Mouse (Mus musculus) CD4-positive helper T cell, adult 2 months (primary cell): ENCODE measurements around the gene H2afv.
"Not testable (repeated sequence)": the region's sequence is repeated elsewhere in the genome, so short reads cannot be mapped to it uniquely, and the experiment has no call there.

Experiments
- DNase-seq: peaks from one replicate; pipeline ENCODE4 v3.0.0-alpha.2; 2012; ENCODE audit warnings: low read depth, missing footprints, low spot score

The H2afv gene

GRCm38 (mm10) chr11:6415551-6416404 lies 28.5 kb downstream of the H2afv start:
- peak; percentile 98 for DNase-seq

DNA sequence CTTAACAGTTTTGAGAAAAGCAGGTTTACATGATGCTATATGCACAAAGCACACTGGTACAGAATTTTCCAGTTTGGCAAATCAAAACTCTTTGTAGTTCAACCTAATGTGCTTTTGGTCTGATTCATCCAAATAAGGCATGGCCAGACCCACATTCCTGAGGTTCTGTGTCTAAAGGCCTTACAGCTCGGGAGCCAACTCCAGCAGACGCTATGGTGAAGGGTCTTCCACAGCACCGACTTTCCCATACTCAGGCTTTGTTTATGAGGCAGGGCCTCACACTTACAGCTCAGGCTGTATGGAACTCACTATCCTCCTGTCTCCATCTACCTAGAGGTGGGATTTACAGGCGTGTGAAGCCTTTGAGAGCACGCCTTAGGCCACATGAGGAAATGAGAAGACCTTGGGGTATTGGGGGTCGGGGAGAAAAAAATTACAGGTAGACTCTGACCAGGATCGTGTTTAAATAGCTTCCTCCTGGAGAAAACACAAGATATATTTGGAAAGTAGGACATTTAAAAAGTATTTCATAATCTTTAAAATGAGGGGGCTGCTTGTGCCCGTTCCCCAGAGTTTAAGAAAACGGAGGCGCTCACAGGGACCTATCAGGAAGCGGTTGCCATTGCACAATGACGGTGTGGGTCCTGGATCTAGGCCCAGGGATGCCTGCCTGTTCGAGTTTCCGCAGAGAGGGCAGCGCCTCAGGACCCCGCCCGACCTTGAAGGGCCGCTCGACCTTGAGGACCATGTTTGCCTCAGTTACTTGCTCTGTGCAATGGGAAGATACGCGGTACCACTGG lies 29.3 kb downstream of the H2afv start, which contains the start of gene Ppia:
TSS of gene Ppia (plus strand) at position 693 of the 800 bp plus-strand sequence.
- DNase-seq = no peak

- DNase-seq = no peak
Measured at GRCm38 (mm10) chr11:6413264-6413663, 31.0 kb downstream of the H2afv start.

DNA sequence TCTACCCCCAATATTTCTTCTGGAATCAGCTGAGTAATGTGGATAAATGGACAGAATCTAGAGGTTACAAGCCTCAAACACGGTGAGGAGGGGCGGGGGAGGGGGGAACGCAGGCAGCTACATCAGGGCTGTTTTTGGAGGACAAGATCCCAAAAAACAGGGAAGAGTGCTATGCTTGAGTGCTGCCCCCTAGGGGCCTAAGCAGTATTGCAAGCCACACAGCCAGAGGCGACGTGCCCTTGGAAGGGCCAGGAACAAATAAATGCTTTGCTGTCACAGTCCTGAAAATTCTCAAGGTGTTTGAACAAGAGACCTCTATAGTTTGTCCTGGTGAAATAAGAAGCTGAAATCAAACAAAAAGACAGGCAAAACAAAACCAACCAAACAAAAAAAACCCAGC lies 32.6 kb downstream of the H2afv start:
- peak; percentile 64 for DNase-seq

DNA sequence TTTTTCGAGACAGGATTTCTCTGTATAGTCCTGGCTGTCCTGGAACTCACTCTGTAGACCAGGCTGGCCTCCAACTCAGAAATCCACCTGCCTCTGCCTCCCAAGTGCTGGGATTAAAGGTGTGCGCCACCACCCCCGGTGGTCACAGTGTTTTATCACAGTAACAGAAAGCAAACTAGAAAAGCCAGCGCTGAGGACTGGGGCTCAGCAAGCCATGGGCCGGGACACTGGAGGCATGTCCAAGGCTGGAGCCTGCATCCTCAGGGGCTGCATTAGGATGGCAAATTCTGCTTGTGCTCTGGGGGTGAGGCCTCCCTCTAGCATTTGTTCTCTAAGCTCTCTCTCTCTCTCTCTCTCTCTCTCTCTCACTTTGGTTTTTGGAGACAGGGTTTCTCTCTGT lies 33.5 kb downstream of the H2afv start:
- DNase-seq = not testable (repeated sequence)

DNA sequence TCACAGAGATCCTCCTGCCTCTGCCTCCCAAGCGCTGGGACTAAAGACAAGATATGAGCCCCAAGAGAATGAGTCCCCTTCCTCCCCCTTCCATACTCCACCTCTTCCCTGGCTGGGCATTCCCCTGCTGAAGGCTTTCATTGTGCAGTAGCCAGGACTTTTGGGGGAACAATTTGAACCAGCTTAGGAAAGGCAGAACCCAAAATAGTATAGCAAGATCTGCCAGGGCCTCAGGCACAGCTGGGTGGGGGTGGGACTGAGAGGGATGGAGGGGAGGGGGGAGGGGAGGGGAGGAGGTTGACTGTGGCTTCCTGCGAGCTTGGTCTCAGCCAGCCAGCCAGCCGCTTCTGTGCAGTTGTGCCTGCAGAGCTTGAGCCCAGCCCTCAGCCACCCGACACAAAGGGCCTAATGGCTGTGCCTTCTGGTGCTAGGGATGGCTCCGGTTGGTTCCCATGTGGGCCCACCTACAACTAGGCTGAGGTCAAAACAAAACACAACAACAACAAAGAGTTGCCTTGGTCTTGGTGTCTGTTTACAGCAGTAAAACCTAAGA lies 34.1 kb downstream of the H2afv start:
- DNase-seq = peak; percentile 64

DNA sequence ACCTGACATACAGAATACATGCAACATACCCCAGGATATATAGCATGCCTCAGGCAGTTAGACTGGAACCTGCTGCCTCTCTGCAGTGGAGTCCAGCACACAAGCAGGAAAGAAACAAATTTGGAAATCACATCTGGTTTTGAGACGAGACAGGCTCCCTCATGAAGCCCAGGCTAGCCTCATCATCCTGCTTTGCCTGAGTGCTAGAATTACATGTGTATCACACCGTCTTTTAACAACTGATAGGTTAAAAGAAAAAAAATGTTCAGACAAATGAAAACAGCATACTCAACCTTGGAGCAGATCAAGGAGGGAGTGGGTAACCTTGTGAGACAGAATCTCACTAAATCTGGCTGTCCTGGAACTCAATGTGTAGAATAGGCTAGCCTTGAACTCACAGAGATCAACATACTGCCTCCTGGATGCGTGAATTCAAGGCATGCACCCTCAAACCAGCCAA lies 37.1 kb downstream of the H2afv start:
- no peak for DNase-seq

DNA sequence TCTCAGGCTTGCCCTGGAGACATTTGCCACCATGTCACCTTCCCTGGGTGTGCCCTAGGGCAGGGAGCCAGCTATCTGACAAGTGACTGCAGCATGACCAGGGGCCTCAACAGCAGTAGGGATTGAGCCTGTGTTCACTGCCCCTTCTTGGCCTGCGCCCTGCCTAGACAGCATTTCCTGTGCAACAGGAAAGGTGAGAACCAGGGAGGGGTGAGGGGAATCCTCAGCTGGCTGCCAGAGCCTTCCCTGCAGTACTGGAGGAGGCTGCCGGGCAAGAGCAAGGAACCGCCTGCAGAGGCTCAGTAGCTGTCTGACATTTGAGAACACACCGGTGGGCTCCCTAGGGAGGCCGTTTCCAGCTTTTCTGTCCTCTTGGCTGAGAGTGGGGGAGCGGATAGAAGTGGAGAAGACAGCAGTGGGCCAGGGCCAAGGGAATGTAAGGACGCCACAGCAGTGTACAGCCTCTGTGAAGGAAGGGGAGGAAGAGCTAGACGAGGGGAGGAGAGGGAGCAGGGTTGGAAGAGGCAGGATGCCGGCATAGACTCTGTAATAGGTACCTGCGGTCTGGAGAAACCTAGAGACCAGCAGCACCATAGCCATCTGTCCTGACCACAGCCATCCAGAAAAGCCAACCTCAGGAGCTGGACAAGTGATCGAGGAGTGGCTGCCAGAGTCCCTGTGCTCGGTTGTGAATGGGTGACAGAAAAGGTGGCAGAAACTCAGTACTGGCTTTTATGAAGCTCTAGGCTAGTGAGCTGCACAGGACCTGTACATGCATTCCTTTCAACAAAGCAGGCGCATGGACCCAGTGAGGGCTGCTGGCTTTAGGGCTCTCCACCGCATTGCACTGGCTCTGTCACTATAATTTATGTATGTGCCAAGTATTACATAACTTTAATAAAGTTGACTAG lies 37.7 kb downstream of the H2afv start:
- no peak for DNase-seq

DNA sequence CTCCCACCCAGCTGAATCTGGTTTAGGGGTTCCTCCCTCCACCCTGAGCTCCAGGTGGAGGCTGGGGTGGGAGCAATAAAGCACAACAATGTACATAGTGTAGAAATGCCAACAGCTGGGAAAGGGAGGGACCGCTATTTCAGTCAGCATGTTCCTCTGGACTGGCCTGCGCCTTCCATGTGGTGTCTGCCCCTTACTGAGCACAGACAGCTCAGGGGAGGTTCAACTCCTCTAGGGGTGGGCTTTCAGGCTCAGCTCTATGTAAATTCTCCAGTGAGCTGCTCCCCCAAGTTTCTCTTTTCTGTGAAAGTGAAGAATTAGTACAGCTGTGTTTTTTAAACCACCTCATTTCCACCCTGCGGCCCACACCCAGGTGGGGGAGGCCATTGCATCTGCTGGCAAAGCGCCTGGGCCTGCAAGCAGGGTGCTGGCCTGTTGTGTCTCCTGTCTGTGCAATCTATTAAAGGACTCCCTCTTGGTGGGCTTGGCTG lies 38.6 kb downstream of the H2afv start:
- DNase-seq = no peak

GRCm38 (mm10) chr11:6404699-6405566 lies 39.3 kb downstream of the H2afv start:
- DNase-seq = no peak

GRCm38 (mm10) chr11:6403830-6404405 lies 40.3 kb downstream of the H2afv start:
- DNase-seq = no peak

- DNase-seq = peak; percentile 80
Measured at GRCm38 (mm10) chr11:6402515-6403510, 41.4 kb downstream of the H2afv start.

DNA sequence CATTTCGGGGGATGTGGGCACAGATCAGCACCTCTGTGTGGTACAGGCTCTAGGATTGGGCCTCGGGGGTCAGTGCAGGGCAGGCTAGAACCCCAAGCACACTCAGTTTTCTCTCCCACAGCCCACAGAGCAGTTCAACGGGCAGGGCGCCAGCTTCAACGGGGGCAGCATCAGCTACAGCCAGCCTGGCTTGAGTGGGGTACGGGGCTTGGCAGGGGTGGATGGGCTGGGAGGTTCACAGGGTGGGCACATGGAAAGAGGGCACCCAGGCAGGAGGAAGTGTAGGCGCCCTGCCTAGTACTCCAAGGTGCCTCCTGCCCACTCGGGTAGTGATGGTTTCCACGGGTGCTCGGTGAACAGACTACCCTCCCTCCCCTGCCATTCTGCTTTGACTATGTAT lies 46.1 kb downstream of the H2afv start:
- DNase-seq = no peak

- DNase-seq = no peak
Measured at GRCm38 (mm10) chr11:6395565-6395964, 48.7 kb downstream of the H2afv start.

DNA sequence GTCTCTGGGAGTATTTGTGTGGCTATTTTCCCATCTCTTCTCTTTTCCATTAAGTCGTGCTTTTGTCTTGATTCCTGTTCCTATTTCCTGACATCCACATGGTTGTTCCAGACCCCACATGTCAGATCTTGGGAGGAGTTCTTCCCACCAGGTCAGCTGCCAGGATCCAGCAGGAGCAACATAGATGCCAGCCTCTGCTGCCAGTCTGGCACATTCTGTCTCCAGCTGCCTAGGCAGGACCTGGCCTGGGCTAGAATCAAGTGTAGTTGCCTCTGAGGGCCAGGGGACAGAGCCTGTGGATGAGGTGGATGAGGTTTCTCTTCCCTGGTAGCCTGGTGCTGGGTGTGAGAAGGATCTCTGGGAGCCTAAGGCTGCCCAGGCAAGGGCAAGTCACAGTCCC lies 50.4 kb downstream of the H2afv start:
- DNase-seq = no peak

- no peak for DNase-seq
Measured at GRCm38 (mm10) chr11:6392857-6393256, 51.4 kb downstream of the H2afv start.

- peak; percentile 75 for DNase-seq
Measured at GRCm38 (mm10) chr11:6391516-6392276, 52.5 kb downstream of the H2afv start.
